Mouse (Mus musculus) gastrocnemius, postnatal 36 days (tissue): ENCODE data around the gene Cyb561d2. TPM values are rescaled to one million over a fixed set of nuclear protein-coding genes. Genes with fewer than 3 reads are reported as not detected.
"Not testable (repeated sequence)": the region's sequence is repeated elsewhere in the genome, so short reads cannot be mapped to it uniquely, and the experiment has no call there.

Experiments
- DNase-seq, 2 experiments: peaks; one replicate each; pipeline ENCODE4 v3.0.0; 2022
- intact Hi-C: fragments of 180-260 bp; cut with DNase I; formaldehyde crosslinking; loops from one replicate; pipeline ENCODE4 v1.15.1; 2025
- total RNA-seq, 2 experiments: library from RNA; stranded (reverse); gene quantifications; 2 replicates each; pipeline ENCODE4 v1.2.3; 2021

Gene Cyb561d2
- total RNA-seq, 2 experiments from 2014 or later: 2.3 to 3.4 TPM

DNA sequence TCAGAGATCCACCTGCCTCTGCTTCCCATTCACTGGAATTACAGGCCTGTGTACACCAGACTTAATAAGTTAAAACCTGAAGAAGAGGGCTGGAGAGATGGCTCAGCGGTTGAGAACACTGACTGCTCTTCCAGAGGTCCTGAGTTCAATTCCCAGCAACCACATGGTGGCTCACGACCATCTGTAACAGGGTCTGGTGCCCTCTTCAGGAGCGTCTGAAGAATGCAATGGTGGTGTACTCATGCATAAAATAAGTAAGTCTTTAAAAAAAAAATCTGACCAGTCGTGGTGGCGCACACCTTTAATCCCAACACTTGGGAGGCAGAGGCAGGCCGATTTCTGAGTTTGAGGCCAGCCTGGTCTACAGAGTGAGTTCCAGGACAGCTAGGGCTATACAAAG lies 31.8 kb upstream of the Cyb561d2 start:
- DNase-seq, intact Hi-C loops: not testable (repeated sequence)

DNA sequence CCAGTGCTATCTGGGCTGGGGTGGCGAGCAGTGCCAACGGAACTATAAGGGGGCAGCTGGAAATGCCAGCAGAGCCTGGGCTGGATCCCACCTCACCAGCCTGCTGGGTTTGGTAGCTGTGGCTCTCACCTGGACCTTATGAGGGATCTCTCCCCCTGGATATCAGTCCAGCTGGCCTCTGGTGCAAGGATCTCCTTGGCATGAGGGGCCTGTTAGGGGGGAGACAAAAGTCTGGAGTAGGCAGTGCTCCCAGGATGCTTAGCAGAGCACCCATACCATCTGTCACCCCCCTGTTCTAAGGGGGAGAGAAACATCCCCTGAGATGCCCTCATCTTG lies 30.3 kb upstream of the Cyb561d2 start:
- intact Hi-C loops: no loop called here

DNA sequence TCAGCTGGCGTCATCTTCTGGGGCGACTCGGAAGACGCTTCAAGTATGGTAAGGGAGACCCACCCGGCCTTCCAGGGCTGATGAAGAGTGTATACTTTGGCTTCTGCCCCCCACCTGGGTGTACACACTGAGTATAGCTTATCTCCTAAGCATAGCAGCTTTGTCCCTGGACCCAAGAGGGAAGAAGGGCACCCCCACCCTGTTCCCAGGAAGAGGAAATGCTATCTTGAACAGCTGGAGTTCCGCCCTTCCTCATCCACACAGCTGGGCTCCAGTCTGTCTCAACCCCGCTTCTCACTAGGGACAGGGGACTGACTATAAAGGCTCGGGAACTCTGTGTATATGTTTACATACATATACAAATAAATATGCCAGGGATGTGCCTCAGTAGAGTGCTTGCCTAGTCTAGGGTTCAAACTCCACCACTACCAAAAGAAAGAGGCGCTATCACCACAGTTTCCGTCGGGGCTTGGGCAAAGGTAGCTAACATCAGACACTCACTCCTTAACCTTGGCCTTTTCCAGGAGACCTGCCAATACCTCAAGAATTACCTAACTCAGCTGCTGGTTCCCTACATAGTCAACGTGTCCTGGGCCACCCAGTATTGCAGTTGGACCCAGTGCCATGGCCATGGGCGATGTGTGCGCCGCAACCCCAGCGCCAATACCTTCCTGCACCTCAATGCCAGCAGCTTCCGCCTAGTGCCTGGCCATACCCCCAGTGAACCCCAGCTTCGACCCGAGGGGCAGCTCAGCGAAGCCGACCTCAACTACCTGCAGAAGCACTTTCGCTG lies 29.7 kb upstream of the Cyb561d2 start:
- no peak for DNase-seq
- intact Hi-C loops: no loop called here

More for the DNA sequence above, 30.3 kb upstream of the Cyb561d2 start:
- no peak for DNase-seq

DNA sequence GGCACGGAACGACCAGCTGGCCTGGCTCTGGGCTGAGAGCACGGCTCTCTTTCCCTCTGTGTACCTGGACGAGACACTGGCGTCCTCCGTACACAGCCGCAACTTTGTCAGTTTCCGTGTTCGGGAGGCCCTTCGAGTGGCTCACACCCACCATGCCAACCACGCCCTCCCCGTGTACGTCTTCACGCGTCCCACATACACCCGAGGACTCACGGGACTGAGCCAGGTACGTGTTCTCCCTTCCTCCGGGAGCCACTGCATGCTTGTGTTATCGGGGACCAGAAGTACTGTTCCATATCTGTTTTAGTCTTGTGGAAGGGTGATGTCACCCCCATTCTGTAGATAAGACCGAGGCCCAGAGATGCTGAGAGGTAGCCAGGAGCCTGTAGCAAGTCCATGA lies 28.9 kb upstream of the Cyb561d2 start:
- intact Hi-C loops: no loop called here
- DNase-seq: no peak

DNA sequence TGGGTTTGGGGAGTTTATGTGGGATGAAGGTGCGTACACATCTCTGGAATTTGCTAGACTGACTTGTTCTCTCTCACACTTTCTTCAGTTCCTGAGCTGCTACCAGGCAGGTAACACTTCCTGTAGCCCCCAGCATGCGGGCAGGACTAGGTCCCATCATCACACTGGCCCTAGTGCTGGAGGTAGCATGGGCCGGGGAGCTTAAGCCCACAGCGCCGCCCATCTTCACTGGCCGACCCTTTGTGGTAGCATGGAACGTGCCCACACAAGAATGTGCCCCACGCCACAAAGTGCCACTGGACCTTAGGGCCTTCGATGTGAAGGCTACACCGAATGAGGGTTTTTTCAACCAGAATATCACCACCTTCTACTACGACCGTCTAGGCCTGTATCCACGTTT lies 28.0 kb upstream of the Cyb561d2 start:
- no peak for DNase-seq
- intact Hi-C loops: no loop called here

DNA sequence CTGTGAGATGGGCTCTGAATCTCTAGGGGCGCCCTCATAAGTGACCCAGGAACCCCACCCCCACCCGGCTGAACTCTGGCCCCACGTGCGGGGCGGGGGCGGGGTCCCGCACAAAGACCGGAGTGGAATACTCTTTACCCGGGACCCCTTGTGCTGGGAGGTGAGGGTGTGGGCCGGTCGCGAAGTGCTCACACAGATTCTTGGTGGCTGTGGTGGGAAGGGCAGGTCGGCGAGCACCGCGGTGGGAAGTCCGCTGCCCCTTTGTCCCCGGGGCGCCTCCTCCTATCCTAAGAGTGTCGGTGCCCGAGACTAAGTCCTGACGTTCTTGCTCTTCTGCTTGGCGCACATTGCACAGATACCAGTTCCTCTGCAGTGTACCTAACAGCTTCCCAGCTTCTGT lies 27.3 kb upstream of the Cyb561d2 start:
- intact Hi-C loops: no loop called here
- DNase-seq: no peak

DNA sequence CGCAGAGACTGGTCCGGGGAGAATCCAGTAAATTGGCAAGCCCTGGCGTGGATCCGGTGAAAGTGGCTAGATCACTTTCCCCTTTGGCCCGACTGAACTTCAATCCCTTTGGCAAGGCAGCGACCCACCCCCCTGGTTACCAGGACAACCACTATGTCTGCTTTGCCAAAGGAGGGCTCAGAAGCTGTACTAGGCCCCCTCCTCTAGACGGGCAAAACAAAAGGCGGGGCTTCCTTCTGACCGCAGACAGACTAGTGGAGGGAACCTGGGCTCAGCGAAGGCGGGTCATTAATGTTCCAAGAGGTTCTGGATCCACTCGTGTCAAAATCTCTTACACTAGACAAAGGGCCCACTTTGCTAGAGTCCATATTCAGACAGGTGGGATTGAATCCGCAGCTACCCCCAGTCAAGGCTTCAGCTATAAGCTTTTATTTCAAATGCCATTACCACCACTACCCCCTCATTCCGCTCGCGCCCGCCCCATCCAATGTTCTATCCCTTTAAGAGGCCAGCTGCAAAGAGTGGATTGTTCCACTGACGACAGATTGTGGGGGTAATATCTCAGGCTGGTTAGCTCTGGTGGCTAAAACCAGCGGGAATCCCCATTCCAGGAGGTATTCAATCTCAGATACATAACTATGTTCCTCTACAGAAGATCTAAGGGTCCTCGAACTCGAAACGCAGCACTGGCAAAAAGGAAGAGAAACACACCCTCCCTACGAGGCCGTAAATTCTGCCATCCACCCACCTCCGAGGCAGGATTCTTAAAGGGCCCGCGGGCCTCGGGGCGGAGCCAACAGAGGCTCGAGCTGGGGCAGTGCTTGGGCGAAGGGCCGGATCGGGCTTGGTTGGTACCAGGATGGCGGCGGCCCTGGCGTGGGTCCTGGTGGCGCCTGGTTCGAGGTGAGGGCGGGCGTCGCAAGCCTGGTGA lies 26.6 kb upstream of the Cyb561d2 start:
- intact Hi-C loops: no loop called here
- DNase-seq: peak; percentile 81 to 82

DNA sequence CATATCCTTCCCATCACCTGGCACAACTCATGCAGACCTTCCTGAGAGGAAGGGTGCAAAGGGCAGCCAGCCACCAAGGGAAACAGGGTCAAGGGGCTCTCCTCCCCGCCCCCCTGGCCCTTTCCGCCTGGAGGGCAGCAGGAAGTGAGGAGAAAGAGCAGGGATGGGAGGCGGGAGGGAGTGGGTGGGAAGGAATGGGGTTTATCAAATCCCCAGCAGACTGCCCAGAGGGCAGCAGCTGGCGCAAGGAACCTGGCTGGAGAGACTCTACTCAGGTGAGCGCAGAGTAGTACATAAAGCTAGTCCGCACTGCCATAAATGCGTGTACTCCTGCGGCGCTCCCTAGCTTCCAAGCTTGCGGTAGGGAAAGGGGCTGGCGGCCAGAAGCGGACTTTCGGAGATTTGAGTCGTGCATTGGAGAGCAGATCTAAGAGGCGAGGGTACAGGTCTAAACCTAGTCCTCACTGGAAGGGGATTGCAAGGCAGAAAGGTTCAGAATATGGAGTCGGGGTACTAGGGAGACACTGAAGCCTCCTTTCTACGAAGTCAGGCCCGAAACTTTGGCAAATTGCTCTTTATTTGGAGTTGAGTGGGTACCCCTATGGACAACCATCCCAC lies 25.8 kb upstream of the Cyb561d2 start, which contains the start of gene Hyal2:
Hyal2 (plus strand) TSS at position 244 of the 618 bp plus-strand sequence.
- intact Hi-C loops: no loop called here

DNA sequence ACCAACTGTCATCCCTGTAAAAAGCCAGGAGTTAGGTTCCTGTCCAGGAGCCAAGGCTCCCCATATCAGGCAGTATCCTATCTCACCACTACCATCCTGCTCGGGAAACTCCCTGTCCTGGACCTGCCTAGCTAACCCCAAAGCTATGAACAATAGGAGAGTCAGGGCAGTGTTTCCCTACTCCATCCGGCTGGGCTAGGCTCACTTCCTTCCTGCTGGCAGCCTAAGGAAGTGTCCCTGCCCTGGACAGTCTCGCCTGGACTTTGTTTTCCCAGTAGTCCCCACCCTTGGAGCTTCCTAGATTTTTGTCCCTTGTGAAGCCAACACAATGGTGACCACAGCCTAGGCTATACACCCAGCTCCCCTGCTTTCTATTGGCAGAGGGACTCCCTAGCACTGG lies 24.9 kb upstream of the Cyb561d2 start:
- no peak for DNase-seq
- intact Hi-C loops: no loop called here

More for the DNA sequence above, 25.8 kb upstream of the Cyb561d2 start, which contains the start of gene Hyal2:
- no peak for DNase-seq

DNA sequence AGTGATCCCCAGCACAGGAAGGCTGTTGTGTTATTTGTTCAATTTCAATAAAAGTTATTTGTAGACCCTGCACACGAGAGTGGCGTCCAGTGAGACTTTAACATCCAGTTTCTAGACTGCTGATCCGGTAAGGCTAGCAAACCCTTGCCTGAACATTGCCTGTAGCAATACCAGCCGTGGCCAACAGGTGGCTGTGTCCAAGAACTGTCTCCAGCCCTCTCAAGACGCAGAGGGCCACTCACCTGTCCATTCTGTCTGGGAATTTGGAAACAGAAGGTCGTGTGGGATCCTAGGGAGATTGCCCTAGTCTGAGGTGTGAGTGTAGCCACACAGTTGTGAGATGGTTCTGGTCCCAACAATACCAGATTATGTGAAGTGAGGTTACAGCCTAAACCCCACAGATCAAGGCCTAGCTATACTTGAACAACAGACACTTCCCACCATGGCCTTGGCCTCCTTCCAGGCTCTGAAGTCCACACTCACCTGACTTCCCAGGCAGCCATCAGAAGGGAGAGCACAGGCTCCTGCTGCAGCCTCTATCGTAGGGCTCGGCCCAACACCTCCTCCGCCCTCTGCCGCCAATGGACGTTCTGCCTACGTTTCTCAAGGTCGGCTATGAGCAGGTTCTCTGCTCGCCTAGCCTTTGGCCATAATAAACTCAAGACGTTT lies 24.2 kb upstream of the Cyb561d2 start:
- peak; percentile 78 to 81 for DNase-seq
- intact Hi-C loops: no loop called here

DNA sequence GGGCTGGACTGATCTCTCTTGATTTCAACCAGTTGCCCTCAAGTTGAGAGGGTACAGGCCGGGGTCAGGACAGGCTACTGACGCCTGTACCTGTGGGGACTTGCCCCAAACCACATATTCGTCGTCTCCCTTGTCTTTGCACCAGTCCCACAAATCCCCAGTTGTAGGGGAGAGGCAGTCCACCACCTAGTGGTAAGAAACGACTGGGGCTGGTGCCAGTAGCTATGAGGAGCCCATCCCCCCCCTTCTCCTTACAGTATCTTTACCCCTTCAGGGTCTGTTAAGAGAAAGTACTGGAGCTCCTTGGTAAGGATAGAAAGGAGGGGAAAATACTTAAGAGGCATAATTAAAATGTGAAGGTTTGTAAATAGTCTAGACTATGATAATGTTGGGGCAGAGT lies 23.6 kb upstream of the Cyb561d2 start:
- DNase-seq, intact Hi-C loops: not testable (repeated sequence)

DNA sequence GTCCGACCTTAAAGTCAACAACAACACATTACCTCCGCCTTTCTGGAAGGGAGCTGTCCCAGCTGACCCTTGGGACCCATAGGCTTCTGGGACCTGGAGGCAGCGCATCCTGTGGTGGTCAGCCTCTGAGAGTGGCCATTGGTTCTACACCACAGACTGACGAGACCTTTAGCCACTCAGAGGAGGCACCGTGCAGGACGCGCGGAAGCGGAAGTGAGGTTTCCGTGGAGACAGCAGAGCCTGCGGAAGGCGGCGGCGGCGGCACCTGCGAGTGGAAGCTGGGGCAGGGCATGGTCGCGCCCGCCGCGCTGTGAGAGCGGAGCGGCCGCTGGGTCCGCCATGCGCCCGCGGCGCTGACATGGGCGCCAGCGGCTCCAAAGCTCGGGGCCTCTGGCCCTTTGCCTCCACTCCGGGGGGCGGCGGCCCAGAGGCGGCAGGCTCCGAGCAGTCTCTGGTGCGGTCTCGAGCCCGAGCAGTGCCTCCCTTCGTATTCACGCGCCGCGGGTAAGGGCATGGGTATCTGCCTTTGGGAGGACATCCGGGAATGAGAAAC lies 21.1 kb upstream of the Cyb561d2 start, which contains the start of gene Tusc2:
Tusc2 (plus strand) TSS at position 227 of the 553 bp plus-strand sequence.
- DNase-seq: peak; percentile 85 to 93
- intact Hi-C loops: no loop called here

DNA sequence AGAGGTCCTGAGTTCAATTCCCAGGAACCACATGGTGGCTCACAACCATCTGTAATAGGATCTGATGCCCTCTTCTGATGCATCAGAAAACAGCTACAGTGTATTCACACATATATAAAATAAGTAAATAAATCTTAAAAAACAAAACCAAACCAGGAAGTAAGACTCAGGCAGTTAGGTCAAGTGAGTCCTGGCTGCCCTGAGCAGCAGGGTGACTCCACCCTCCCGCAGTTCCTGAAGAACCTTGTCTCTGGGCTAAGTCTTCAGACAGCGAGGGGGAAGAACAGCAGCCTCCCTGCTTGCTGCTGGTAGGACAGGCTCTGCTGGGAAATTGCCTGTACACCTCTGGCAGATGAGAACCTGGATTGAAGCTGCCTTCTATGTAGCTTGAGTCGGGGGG lies 14.4 kb upstream of the Cyb561d2 start:
- intact Hi-C loops: no loop called here
- no peak for DNase-seq

DNA sequence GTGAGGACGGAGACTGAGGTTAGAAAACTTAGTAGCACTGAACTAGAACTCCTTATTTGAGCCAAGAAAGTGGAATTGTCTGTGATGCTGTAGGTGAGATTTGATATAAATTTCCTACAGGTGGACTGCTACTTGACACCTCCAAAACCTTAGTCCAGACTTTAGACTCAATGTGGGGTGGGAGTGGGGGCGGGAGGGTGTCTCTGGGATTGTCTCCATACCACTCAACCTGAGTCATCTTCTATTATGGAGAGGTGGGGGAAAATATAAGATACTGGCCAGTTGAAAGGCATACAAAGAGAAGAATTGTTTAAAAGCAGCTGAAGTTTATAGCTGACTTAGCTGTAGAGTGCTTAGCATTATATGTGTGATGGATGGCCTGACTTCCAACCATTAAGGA lies 13.7 kb upstream of the Cyb561d2 start:
- intact Hi-C loops: no loop called here

DNA sequence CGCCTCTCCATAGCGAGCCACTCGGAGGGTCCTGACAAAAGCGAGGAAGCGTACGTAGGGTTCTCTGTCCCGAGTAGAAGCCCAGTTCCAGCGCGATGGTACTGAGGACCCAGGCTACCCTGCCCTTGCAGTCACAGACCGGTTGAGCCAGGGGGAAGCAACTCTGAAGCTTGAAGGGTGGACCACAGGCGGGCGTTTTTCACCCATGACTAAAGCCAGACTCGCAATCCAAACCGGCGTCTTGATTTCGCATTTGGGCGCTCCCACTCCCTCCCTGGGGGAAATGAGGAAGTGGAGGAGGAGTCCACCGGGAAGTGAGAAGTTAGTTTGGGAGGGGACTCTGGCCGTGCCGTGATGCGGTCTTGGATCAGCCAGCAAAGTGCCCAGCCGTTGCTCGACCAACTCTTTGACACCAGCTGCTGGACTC lies 13.1 kb upstream of the Cyb561d2 start:
- DNase-seq: peak; percentile 65 to 66
- intact Hi-C loops: no loop called here

More for the DNA sequence above, 13.7 kb upstream of the Cyb561d2 start:
- DNase-seq: no peak

DNA sequence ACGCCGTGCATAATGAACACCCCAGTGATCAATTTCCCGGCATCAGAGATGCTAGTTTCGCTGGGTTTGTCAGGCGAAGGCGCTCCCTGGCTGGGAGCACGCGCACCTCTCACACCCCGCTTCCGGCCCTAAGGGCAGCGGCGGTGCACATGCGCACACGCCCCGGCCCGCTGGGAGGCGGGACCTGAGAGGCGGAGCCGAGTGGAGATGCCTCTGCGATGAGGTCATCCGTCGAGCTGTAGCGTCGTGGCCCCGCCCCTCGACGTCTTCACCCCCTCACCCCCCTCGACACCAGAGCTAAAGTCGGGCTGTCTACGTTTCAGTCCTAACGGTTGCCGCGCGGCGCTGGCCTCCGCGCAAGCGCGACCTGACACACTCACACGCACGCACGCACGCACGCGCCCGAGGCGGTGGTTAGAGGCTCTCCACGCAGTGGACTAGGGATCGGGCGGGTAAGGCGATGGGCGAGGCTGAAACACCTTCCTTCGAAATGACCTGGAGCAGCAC lies 12.4 kb upstream of the Cyb561d2 start:
- intact Hi-C loops: no loop called here
- peak; percentile 88 to 93 for DNase-seq

DNA sequence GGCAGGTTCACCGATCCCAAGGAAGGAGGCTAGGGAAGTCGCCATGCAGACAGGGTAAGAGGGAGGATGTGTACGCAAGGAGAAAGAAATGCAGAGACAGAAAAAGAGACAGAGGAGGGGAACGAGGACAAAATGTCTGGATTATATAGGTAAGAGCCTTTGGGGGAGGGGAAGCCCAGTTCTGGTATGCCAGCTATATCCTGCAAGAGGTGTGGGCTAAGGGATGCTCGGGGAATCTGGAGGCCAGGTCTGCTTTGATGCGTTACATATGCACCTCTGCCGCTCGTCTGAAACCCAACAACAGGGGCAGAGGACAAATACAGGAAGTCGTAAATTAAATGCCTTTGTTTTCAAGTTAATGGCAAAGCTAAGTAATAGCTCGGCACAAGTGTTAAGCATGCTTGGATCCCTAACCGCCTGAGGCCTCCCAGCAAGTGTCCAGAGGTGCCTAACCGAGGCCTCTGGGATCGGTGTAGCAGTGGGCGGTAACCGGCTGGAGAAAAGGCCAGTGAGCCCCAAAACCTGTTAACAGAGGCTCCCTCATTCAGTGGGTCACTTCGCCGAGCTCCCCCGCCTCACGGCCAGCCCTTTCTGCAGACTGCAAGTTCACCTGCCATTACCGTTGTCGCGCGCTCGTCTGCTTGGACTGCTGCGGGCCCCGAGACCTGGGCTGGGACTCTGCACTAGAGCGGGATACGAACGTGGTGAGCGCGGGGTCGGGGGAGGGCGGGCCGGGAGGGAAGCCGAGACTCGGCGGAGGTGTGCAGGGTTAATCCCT lies 11.7 kb upstream of the Cyb561d2 start:
- intact Hi-C loops: no loop called here
- DNase-seq: no peak

DNA sequence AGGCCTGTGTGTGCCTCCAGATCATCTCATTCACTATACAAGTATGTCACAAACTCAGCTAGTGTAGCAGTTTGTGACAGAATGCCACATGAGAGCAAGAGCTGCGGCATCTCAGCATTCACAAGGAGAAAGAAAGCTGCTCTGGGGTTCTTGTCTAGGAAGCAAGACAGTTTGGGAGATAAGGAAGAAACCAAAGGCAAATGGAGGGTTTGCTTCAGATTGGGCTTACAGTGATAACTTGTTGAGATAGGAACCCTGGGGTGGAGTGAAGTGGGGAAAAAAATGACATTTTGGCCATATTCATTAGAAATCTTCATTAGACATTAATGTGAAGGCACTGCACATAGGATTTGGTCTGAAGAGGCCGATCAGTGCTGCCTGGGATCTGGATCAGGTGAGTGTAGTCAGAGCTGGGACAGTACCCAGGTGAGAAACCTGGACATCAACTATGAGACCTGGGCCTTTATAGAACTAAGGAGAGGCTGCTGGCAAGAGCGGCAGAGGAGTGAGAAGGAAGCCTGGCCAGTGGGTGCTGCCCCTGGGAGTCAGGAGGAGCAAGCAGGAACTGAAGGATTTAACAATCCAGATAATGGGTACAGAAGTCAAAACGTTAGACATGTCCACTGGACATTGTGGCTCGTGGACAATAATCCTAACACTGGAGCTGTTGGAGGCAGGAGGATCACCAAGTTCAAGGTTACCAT lies 10.8 kb upstream of the Cyb561d2 start:
- intact Hi-C loops: no loop called here
- no peak for DNase-seq
